Mouse (Mus musculus) bone marrow, adult 2 months (tissue): ENCODE results near the gene Apold1.

Experiments
- CTCF ChIP-seq: fragments of 200-500 bp; IDR thresholded peaks from 2 replicates; pipeline ENCODE4 v1.5.1; 2011; ENCODE audit warnings: low read length, control low read depth; ENCODE audit not compliant: control insufficient read depth, insufficient read depth
- POLR2A ChIP-seq: fragments of 200-500 bp; IDR thresholded peaks from 2 replicates; pipeline ENCODE4 v1.6.1; 2011; ENCODE audit warnings: low read depth, mild to moderate bottlenecking, control low read depth, low read length, borderline replicate concordance; ENCODE audit not compliant: control insufficient read depth

- TF ChIP-seq POLR2A (no peak), CTCF (peak; percentile 52; the same call in 1 of the 2 replicates)
These were observed 34.0 kb upstream of the Apold1 start for GRCm38 (mm10) chr6:134947311-134948087.
